Mouse (Mus musculus): ENCODE data around the gene Tlr5. TPM values are rescaled to one million over a fixed set of nuclear protein-coding genes. Genes with fewer than 3 reads are reported as not detected.
A peak's percentile ranks its signal among the peaks of the same experiment; 100 is the strongest.

The Tlr5 gene
- polyA plus RNA-seq, 1 experiment from 2014 or later, result 0.24 TPM

- ATAC-seq (ENCODE audit: low read depth), result no peak
- 26% methylated on average over 3 of the region's 3 CpGs for WGBS
- Histone ChIP-seq H3K9me3 (ENCODE audit: control insufficient read depth, low read length) (no peaks in the 10 kb centered on the region), H3K9ac (replicated peaks; ENCODE audit: low read depth, low read length) (no peak overlapping the region), H3K4me3 (ENCODE audit: low read depth, low read length) (no peak overlapping the region), H3K27me3 (ENCODE audit: control insufficient read depth, insufficient read depth, low read length) (no peaks in the 10 kb centered on the region), H3K4me2 (ENCODE audit: low read depth, low read length) (peak overlapping the region; percentile 71), H3K36me3 (ENCODE audit: control insufficient read depth, insufficient read depth, low read length) (no peaks in the 10 kb centered on the region), H3K27ac (ENCODE audit: low read depth, low read length) (peak overlapping the region; percentile 18; the same call in 1 of the 2 replicates), H3K4me1 (ENCODE audit: control insufficient read depth, insufficient read depth, low read length) (peaks cover 12% of the 10 kb centered on the region)
Measured at GRCm38 (mm10) chr1:182958824-182959223, 4.2 kb downstream of the Tlr5 start.

- Histone ChIP-seq H3K9ac (replicated peaks; ENCODE audit: low read depth, low read length) (0 out of 2 replicates have a peak overlapping the region, but pooled peaks have one; percentile 22), H3K27ac (ENCODE audit: low read depth, low read length) (peak overlapping the region; percentile 52), H3K4me3 (ENCODE audit: low read depth, low read length) (peak overlapping the region; percentile 34), H3K4me1 (ENCODE audit: control insufficient read depth, insufficient read depth, low read length) (peaks cover 12% of the 10 kb centered on the region), H3K9me3 (ENCODE audit: control insufficient read depth, low read length) (no peaks in the 10 kb centered on the region), H3K27me3 (ENCODE audit: control insufficient read depth, insufficient read depth, low read length) (no peaks in the 10 kb centered on the region), H3K36me3 (ENCODE audit: control insufficient read depth, insufficient read depth, low read length) (no peaks in the 10 kb centered on the region), H3K4me2 (ENCODE audit: low read depth, low read length) (peak overlapping the region; percentile 71)
- WGBS, result under 1% methylated on average over 17 of the region's 17 CpGs
- ATAC-seq (ENCODE audit: low read depth), result peak; percentile 55; the same call in 1 of the 2 replicates
Measured at GRCm38 (mm10) chr1:182959251-182959691, 4.7 kb downstream of the Tlr5 start.

- peak overlapping the region; percentile 52 for H3K27ac ChIP-seq (ENCODE audit: low read depth, low read length)
- under 1% methylated on average over 20 of the region's 20 CpGs for WGBS
Measured at GRCm38 (mm10) chr1:182959811-182960455, 5.3 kb downstream of the Tlr5 start.

GRCm38 (mm10) chr1:182961076-182961475 is 6.5 kb downstream of the Tlr5 start:
- ATAC-seq (ENCODE audit: low read depth), result no peak
- WGBS, result 56% methylated on average over 5 of the region's 5 CpGs
- H3K4me1 ChIP-seq (ENCODE audit: control insufficient read depth, insufficient read depth, low read length), result peaks cover 12% of the 10 kb centered on the region
- H3K4me3 ChIP-seq (ENCODE audit: low read depth, low read length), result no peak overlapping the region
- H3K9me3 ChIP-seq (ENCODE audit: control insufficient read depth, low read length), result no peaks in the 10 kb centered on the region
- H3K27me3 ChIP-seq (ENCODE audit: control insufficient read depth, insufficient read depth, low read length), result no peaks in the 10 kb centered on the region
- H3K4me2 ChIP-seq (ENCODE audit: low read depth, low read length), result no peak overlapping the region
- H3K27ac ChIP-seq (ENCODE audit: low read depth, low read length), result no peak overlapping the region
- H3K36me3 ChIP-seq (ENCODE audit: control insufficient read depth, insufficient read depth, low read length), result no peaks in the 10 kb centered on the region
- H3K9ac ChIP-seq (replicated peaks; ENCODE audit: low read depth, low read length), result no peak overlapping the region

More at GRCm38 (mm10) chr1:182959811-182960455, 5.3 kb downstream of the Tlr5 start:
- Histone ChIP-seq H3K27me3 (ENCODE audit: control insufficient read depth, insufficient read depth, low read length) (no peaks in the 10 kb centered on the region), H3K4me1 (ENCODE audit: control insufficient read depth, insufficient read depth, low read length) (peaks cover 12% of the 10 kb centered on the region), H3K4me3 (ENCODE audit: low read depth, low read length) (peak overlapping the region; percentile 34), H3K36me3 (ENCODE audit: control insufficient read depth, insufficient read depth, low read length) (no peaks in the 10 kb centered on the region), H3K9ac (replicated peaks; ENCODE audit: low read depth, low read length) (0 out of 2 replicates have a peak overlapping the region, but pooled peaks have one; percentile 22), H3K9me3 (ENCODE audit: control insufficient read depth, low read length) (no peaks in the 10 kb centered on the region), H3K4me2 (ENCODE audit: low read depth, low read length) (peak overlapping the region; percentile 71)
- peak; percentile 74 for ATAC-seq (ENCODE audit: low read depth)

GRCm38 (mm10) chr1:182963329-182963728 is 8.7 kb downstream of the Tlr5 start:
- no peak overlapping the region for H3K4me3 ChIP-seq (ENCODE audit: low read depth, low read length)
- H3K4me2 ChIP-seq (ENCODE audit: low read depth, low read length), result no peak overlapping the region
- H3K4me1 ChIP-seq (ENCODE audit: control insufficient read depth, insufficient read depth, low read length), result peaks cover 12% of the 10 kb centered on the region
- H3K36me3 ChIP-seq (ENCODE audit: control insufficient read depth, insufficient read depth, low read length), result no peaks in the 10 kb centered on the region
- H3K9ac ChIP-seq (replicated peaks; ENCODE audit: low read depth, low read length), result no peak overlapping the region
- H3K27me3 ChIP-seq (ENCODE audit: control insufficient read depth, insufficient read depth, low read length), result no peaks in the 10 kb centered on the region
- WGBS, result 51% methylated on average over 5 of the region's 5 CpGs
- no peak for ATAC-seq (ENCODE audit: low read depth)
- H3K27ac ChIP-seq (ENCODE audit: low read depth, low read length), result no peak overlapping the region
- no peaks in the 10 kb centered on the region for H3K9me3 ChIP-seq (ENCODE audit: control insufficient read depth, low read length)

GRCm38 (mm10) chr1:182964855-182965466 is 10.4 kb downstream of the Tlr5 start:
- H3K4me3 ChIP-seq (ENCODE audit: low read depth, low read length), result no peak overlapping the region
- no peaks in the 10 kb centered on the region for H3K27me3 ChIP-seq (ENCODE audit: control insufficient read depth, insufficient read depth, low read length)
- H3K27ac ChIP-seq (ENCODE audit: low read depth, low read length), result no peak overlapping the region
- no peaks in the 10 kb centered on the region for H3K9me3 ChIP-seq (ENCODE audit: control insufficient read depth, low read length)
- ATAC-seq (ENCODE audit: low read depth), result no peak
- whole genome bisulfite sequencing, result 51% methylated on average over 9 of the region's 9 CpGs
- H3K36me3 ChIP-seq (ENCODE audit: control insufficient read depth, insufficient read depth, low read length), result no peaks in the 10 kb centered on the region
- no peak overlapping the region for H3K9ac ChIP-seq (replicated peaks; ENCODE audit: low read depth, low read length)
- no peak overlapping the region for H3K4me2 ChIP-seq (ENCODE audit: low read depth, low read length)
- no peaks in the 10 kb centered on the region for H3K4me1 ChIP-seq (ENCODE audit: control insufficient read depth, insufficient read depth, low read length)

- Histone ChIP-seq H3K4me2 (ENCODE audit: low read depth, low read length) (no peak overlapping the region), H3K4me1 (ENCODE audit: control insufficient read depth, insufficient read depth, low read length) (no peaks in the 10 kb centered on the region), H3K9me3 (ENCODE audit: control insufficient read depth, low read length) (no peaks in the 10 kb centered on the region), H3K27me3 (ENCODE audit: control insufficient read depth, insufficient read depth, low read length) (no peaks in the 10 kb centered on the region), H3K9ac (replicated peaks; ENCODE audit: low read depth, low read length) (no peak overlapping the region), H3K36me3 (ENCODE audit: control insufficient read depth, insufficient read depth, low read length) (no peaks in the 10 kb centered on the region), H3K27ac (ENCODE audit: low read depth, low read length) (no peak overlapping the region), H3K4me3 (ENCODE audit: low read depth, low read length) (no peak overlapping the region)
- WGBS, result 84% methylated on average over 9 of the region's 9 CpGs
- no peak for ATAC-seq (ENCODE audit: low read depth)
Measured at GRCm38 (mm10) chr1:182968732-182969131, 14.1 kb downstream of the Tlr5 start.

- Histone ChIP-seq H3K9ac (replicated peaks; ENCODE audit: low read depth, low read length) (no peak overlapping the region), H3K27ac (ENCODE audit: low read depth, low read length) (no peak overlapping the region), H3K4me3 (ENCODE audit: low read depth, low read length) (no peak overlapping the region), H3K4me1 (ENCODE audit: control insufficient read depth, insufficient read depth, low read length) (no peaks in the 10 kb centered on the region), H3K27me3 (ENCODE audit: control insufficient read depth, insufficient read depth, low read length) (no peaks in the 10 kb centered on the region), H3K9me3 (ENCODE audit: control insufficient read depth, low read length) (no peaks in the 10 kb centered on the region), H3K4me2 (ENCODE audit: low read depth, low read length) (no peak overlapping the region), H3K36me3 (ENCODE audit: control insufficient read depth, insufficient read depth, low read length) (no peaks in the 10 kb centered on the region)
- WGBS, result 86% methylated on average over 6 of the region's 6 CpGs
- no peak for ATAC-seq (ENCODE audit: low read depth)
Measured at GRCm38 (mm10) chr1:182972240-182972639, 17.7 kb downstream of the Tlr5 start.

- H3K9ac ChIP-seq (replicated peaks; ENCODE audit: low read depth, low read length), result no peak overlapping the region
- H3K27ac ChIP-seq (ENCODE audit: low read depth, low read length), result no peak overlapping the region
- H3K9me3 ChIP-seq (ENCODE audit: control insufficient read depth, low read length), result no peaks in the 10 kb centered on the region
- no peaks in the 10 kb centered on the region for H3K36me3 ChIP-seq (ENCODE audit: control insufficient read depth, insufficient read depth, low read length)
- ATAC-seq (ENCODE audit: low read depth), result no peak
- H3K4me2 ChIP-seq (ENCODE audit: low read depth, low read length), result no peak overlapping the region
- no peaks in the 10 kb centered on the region for H3K27me3 ChIP-seq (ENCODE audit: control insufficient read depth, insufficient read depth, low read length)
- H3K4me1 ChIP-seq (ENCODE audit: control insufficient read depth, insufficient read depth, low read length), result no peaks in the 10 kb centered on the region
- H3K4me3 ChIP-seq (ENCODE audit: low read depth, low read length), result no peak overlapping the region
- 82% methylated on average over 14 of the region's 14 CpGs for WGBS
Measured at GRCm38 (mm10) chr1:182974826-182975225, 20.2 kb downstream of the Tlr5 start.

Measured in neural tube, embryonic 14.5 days (tissue).